Mouse (Mus musculus) forelimb bud, embryonic 11.5 days (tissue): Measurements from ENCODE around the gene Rsph6a.

Source experiments
- DNase-seq: peaks from one replicate; pipeline ENCODE4 v3.0.0-alpha.2; 2012; ENCODE audit warnings: low read depth, low spot score

Rsph6a gene

GRCm38 (mm10) chr7:19078732-19079131, 24.2 kb downstream of the Rsph6a start:
- DNase-seq = no peak

GRCm38 (mm10) chr7:19080451-19080950, 26.0 kb downstream of the Rsph6a start:
- DNase-seq = no peak

- DNase-seq = no peak
Measured at GRCm38 (mm10) chr7:19082171-19082570, 27.7 kb downstream of the Rsph6a start.

- DNase-seq = no peak
Measured at GRCm38 (mm10) chr7:19083096-19083495, 28.6 kb downstream of the Rsph6a start.

- no peak for DNase-seq
Measured at GRCm38 (mm10) chr7:19083701-19084100, 29.2 kb downstream of the Rsph6a start, which contains the start of gene Dmpk. Dmpk (plus strand) TSS chr7:19083849.

GRCm38 (mm10) chr7:19084277-19084771, 29.8 kb downstream of the Rsph6a start:
- no peak for DNase-seq

- no peak for DNase-seq
Measured at GRCm38 (mm10) chr7:19084921-19085473, 30.5 kb downstream of the Rsph6a start.

- DNase-seq = no peak
Measured at GRCm38 (mm10) chr7:19085495-19085894, 31.0 kb downstream of the Rsph6a start.

- no peak for DNase-seq
Measured at GRCm38 (mm10) chr7:19086042-19086441, 31.6 kb downstream of the Rsph6a start.

- DNase-seq = no peak
Measured at GRCm38 (mm10) chr7:19086760-19087159, 32.3 kb downstream of the Rsph6a start.

- DNase-seq = peak; percentile 66
Measured at GRCm38 (mm10) chr7:19088813-19089212, 34.3 kb downstream of the Rsph6a start.

GRCm38 (mm10) chr7:19091913-19092312, 37.4 kb downstream of the Rsph6a start:
- no peak for DNase-seq

- DNase-seq = peak; percentile 78
Measured at GRCm38 (mm10) chr7:19092381-19093173, 38.1 kb downstream of the Rsph6a start.

GRCm38 (mm10) chr7:19093174-19093521, 38.7 kb downstream of the Rsph6a start:
- peak; percentile 83 for DNase-seq

GRCm38 (mm10) chr7:19093537-19094385, 39.3 kb downstream of the Rsph6a start:
- DNase-seq = peak; percentile 99

GRCm38 (mm10) chr7:19094471-19094825, 40.0 kb downstream of the Rsph6a start, which contains the start of gene Six5:
Six5 (plus strand) TSS chr7:19094594.
- DNase-seq = no peak

- peak; percentile 32 for DNase-seq
Measured at GRCm38 (mm10) chr7:19094826-19095750, 40.6 kb downstream of the Rsph6a start.

GRCm38 (mm10) chr7:19095751-19096110, 41.2 kb downstream of the Rsph6a start:
- peak; percentile 86 for DNase-seq

- no peak for DNase-seq
Measured at GRCm38 (mm10) chr7:19096421-19096976, 42.0 kb downstream of the Rsph6a start.

GRCm38 (mm10) chr7:19097217-19097616, 42.7 kb downstream of the Rsph6a start:
- DNase-seq = no peak

GRCm38 (mm10) chr7:19097863-19098262, 43.4 kb downstream of the Rsph6a start:
- DNase-seq = no peak
